Mouse (Mus musculus) cerebellum, adult 11-12 months (tissue): ENCODE measurements around the gene Stn1.
A peak's percentile ranks its signal among the peaks of the same experiment; 100 is the strongest.
"Not testable (repeated sequence)": the region's sequence is repeated elsewhere in the genome, so short reads cannot be mapped to it uniquely, and the experiment has no call there.

Experiments
- DNase-seq: peaks from one replicate; pipeline ENCODE4 v3.0.0; 2022

The Stn1 gene

DNA sequence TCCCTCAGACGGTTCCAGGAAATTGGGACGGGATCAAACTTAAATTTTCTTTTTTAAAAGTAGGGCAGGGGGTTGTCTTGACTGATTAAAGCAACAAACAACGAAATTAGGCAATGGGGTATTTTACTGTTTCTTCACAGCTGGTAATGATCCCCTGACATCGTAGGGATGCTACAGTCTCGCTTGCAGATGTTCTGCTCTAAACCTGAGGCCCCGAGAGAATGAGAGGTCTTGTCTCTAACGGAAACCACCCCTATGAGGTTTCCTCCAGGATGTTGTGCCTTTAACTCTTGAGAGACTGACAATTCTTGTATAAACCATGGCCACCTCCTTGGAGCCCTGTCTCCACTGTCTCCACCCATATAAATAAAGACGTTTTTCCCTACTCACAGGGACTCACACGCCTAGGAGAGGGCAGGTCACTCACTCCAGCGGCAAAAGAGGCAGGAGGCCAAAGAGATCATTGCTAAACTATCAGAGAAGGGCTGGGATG, at the start of gene Stn1:
Gene Stn1 (minus strand): TSS at position 208 of the 493 bp plus-strand sequence.
- DNase-seq = no peak

GRCm38 (mm10) chr19:47587009-47587408, 49.7 kb upstream of the Stn1 start:
- DNase-seq = no peak

- DNase-seq = no peak
Measured at GRCm38 (mm10) chr19:47585772-47586171, 48.5 kb upstream of the Stn1 start.

DNA sequence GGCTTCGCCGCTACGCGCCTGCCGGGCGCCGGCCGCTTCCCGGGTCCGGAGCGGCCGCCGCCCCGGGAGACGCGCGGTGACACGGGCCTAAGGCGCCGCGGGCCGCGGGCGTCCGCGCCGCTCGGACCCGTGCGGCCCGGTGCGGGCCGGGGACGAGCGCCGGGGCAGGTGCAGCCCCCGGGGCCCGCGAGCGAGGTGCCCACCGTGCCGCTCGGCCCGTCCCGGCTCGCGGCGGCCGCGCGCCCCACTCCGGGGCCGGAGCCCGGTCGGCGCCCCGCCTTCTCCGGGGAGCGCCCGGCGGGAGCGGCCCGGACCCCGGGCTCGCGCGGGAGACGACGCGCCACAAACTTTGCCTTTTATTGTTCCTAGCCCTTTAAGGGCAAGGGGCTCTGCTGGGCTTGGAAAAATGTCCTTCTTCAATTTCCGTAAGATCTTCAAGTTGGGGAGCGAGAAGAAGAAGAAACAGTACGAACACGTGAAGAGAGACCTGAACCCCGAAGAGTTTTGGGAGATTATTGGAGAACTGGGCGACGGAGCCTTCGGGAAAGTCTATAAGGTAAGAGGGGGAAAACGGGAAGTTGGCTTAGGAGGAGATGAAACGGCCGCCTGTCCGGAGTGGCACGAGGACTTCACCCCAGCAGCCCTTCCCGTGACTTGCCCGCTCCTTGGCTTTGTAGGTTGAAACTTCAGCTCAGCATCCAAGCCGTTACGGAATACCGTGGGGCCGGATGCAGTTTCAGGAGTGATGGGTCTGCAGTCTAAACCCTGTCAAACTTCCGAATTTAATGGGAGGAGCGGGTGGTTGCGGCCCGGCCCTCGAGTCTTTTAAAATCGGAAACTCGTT, 42.7 kb upstream of the Stn1 start:
- peak; percentile 22 for DNase-seq

DNA sequence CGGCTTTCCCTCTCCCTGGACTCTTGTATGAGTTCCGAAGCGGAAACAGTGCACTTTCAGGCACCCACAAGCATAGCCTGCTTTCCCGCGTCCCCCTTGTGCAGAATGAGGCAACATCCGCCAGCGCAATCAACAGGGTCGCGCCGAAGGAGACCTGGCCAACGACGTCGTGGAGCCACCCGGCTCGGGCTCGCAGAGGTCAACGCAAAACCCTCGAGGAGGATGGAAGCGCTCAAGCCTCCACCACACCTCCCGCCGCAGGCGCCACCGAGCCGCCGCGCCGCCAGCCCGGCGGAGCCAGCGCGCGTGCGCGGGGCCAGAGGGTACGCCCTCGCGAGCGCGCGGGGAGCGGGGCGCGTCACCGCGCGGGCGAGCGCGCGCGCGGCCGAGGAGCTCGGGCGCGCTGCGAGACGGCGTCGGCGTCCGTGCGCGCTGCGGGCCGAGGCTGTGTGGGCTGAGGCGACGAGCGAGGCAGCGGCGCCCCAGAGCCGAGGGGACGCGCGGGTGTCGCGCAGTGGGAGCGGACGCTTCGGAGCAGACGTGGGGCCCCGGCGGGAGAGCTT, 42.0 kb upstream of the Stn1 start, which contains the start of gene Slk:
Gene Slk (plus strand): TSS at position 454 of the 563 bp plus-strand sequence.
- DNase-seq = peak; percentile 88

DNA sequence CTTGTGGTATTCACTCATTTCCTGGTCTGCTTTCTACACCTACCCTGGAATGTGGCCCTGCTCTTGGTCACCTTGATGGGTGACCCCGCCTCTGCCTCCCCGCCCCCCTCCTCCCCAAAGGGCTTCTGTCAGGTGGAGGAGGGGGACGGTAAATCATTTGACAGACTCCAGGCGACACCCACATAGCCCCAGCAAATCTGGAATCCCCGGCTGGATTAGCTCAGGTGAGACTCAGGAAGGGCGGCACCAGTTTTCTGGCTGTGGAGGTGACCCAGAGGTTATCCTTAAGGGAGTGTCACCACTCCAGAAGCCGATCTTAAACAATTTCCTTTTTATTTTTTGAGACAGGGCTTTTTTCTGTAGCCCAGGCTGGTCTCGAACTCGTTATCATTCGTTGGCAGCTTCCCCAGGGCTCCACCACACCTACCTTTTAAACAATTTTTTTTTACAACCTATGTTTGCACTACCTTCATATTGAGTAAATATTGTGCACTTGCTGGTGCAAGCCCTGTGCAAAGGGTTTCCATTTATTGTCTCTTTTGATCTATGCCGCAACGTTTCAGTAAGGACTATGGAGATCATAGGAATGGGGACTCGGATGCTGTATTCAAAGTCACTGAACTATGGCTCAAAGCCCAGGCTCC, 41.4 kb upstream of the Stn1 start:
- peak; percentile 57 for DNase-seq

DNA sequence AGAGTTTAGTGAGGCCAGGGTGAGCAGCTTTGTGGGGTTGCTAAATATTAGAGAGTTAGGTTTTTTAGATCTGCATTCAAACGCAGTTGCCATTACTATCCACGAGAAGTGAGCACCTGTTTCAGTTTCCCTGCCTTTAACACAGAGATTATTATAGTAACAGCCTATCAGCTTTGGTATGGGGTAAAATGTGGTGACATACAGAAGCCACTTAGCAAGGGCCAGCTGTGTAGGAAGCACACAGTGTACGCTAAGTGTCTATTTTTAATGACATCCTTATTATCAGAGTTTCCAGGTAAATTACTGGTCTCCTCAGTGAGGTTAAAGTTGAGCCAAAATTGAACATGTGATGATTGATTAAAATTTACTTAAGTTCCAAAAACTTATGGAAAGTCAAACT, 36.4 kb upstream of the Stn1 start:
- DNase-seq = no peak

- DNase-seq = not testable (repeated sequence)
Measured at GRCm38 (mm10) chr19:47571981-47572380, 34.7 kb upstream of the Stn1 start.

DNA sequence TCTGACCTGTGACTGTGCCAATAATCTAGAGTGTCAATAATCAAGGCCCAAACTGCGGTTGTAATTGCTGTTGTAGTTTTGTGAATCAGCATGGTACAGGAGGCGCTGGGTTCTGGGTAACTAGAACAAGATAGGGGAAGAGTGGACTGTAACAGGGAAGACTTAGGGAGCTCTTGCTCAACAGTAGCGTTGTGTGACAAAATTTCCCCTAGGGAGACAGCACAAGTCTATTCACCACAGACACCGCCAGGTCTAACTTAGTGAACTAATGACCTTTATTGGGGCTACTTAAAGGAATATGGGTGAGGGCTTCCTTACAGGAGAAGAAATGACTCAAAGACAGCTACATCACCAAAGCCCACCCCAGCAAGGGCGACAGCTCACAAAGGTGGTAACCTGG, 32.7 kb upstream of the Stn1 start:
- no peak for DNase-seq

GRCm38 (mm10) chr19:47565994-47566393, 28.7 kb upstream of the Stn1 start:
- no peak for DNase-seq

DNA sequence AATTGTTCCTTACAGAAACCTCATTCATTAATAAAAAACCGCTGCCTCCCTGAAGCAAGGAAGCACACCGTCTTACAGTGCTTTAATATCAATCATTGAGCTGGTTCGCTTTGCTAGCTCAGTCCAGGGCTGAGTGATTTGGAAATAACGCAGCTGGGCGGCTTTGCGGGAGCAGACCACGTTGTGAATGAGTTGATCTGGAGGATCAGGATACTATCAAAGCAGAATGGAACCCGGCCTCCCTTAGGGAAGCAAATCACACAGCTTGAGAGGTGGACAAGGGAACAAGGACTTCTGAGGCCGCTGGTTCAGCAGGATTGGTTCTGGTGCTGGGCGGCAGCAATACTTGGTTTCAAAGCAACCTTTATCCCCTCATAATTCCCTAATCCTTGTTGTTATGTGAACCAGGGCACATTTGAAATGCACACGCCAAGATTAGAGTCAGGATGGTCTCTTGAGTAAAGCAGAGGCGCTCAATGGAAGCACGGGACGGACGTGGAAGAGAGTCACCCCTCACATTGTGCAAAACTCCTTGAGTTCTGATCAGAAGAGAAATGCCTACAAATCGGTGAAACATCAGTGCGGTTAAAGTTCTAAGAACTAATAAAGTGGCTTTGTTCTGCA, 27.8 kb upstream of the Stn1 start:
- DNase-seq = no peak

- no peak for DNase-seq
Measured at GRCm38 (mm10) chr19:47563715-47564114, 26.4 kb upstream of the Stn1 start.

GRCm38 (mm10) chr19:47561996-47562441, 24.7 kb upstream of the Stn1 start:
- no peak for DNase-seq

GRCm38 (mm10) chr19:47560544-47561161, 23.3 kb upstream of the Stn1 start:
- DNase-seq = no peak

DNA sequence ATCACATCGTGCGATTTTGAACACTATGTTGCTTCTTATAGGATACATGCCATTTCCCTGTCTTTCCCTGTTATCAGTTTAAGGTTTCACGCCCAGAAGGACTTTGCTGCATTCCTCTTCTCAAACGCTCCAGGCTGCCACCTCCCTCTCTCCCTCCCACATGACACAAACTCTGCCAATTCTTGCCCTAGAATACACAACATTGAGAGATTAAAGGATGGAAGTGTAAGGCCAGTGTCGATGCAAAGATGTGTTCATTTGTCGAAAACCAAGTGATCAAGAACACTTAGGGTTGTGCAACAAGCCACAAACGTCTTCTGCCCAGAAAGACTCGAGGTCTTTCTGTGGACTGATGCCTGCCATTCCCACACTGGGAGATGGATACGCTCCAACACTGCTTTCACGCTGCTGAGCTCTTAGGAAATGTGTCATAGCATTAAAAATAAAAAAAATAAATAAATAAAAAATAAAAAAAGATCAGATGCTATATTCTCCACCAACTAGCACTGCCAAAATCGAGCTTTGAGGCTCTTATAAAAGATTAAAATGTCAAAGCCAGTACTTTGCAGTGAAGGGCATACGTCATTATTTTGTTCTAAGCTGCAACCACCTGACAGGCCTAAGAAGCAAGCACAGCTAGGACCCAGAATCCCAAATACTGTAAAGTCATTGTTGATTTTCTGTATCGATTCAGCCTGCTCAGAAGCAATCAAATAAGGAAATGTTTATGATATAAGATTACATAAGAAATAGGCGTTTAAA, 22.6 kb upstream of the Stn1 start:
- no peak for DNase-seq

- DNase-seq = no peak
Measured at GRCm38 (mm10) chr19:47559145-47559544, 21.8 kb upstream of the Stn1 start.

DNA sequence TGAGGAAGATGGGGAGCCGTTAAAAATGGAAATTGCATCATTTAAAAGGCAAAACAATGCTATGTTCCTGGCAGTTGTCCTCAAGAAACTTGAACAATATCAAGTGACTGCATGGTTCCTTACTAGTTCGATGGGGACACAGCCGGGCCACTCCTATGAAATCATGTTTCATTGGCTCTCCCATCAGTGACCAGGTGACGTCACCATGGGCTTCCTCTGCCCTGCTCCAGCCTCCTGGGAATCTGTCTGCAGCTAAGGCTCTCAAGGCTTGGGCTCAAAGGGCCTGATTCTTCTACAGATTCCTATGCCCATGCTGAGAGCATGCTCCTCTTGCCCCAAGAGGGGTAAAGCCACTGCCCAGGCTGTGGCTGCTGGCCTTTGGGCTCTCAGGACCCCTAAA, 12.3 kb upstream of the Stn1 start:
- no peak for DNase-seq

DNA sequence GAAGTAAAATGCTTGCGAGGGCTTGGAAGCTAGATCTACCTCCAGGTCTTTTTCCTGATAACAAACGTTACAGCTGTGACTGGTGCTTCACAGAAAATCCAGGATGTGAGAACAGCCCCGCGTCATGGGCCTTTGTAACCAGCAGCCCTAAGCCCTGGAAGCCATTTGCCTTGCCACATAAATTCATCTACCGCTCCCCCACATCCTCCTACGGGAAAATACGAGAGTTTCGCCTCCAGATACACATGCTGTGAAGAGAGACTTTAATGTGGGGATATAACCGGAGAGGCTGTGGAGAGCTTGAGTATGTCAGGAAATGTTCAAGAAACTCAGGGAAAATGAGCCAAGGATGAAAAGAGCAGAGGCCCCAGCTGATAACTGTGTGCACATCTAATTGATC, 11.9 kb upstream of the Stn1 start:
- no peak for DNase-seq

- no peak for DNase-seq
Measured at GRCm38 (mm10) chr19:47548432-47549076, 11.2 kb upstream of the Stn1 start.

- DNase-seq = no peak
Measured at GRCm38 (mm10) chr19:47545528-47545927, 8.2 kb upstream of the Stn1 start.

- DNase-seq = no peak
Measured at GRCm38 (mm10) chr19:47545055-47545454, 7.7 kb upstream of the Stn1 start.
